Comparison of ENCODE assay signal across 7 mouse cellular contexts in genomic region chr8:105702001-105702401, GRCm38 (mm10). TPM values are rescaled to one million over a fixed set of nuclear protein-coding genes. Genes with fewer than 3 reads are reported as not detected.
A peak's percentile ranks its signal among the peaks of the same experiment; 100 is the strongest.
DNase-seq lines count a peak whose midpoint lies in the region; ATAC-seq lines count a peak whose summit lies in the region.

No protein-coding gene starts in this region.

- WGBS in lung, embryonic 16.5 days = 36% methylated on average over 18 of the region's 18 CpGs
- WGBS in hindbrain, embryonic 11.5 days = 39% methylated on average over 18 of the region's 18 CpGs
- 25% methylated on average over 18 of the region's 18 CpGs for WGBS in midbrain, embryonic 14.5 days

- DNase-seq in lung, postnatal 10 days = no peak
- peak; percentile 60 to 63 for DNase-seq in cerebellum, postnatal 25 days
- DNase-seq in hindbrain, embryonic 11.5 days (ENCODE audit: low spot score) = peak; percentile 50
- peak; percentile 33 for DNase-seq in midbrain, embryonic 14.5 days
- no peak for DNase-seq in left cerebral cortex, adult 8-10 months (ENCODE audit: low spot score in 2 of 2)
- no peak for DNase-seq in layer of hippocampus, adult 9-10 months (ENCODE audit: low spot score)

- H3K27me3 ChIP-seq in lung, embryonic 16.5 days (ENCODE audit: control insufficient read depth, insufficient read depth, low read depth, low read length) = no peaks in the 10 kb centered on the region
- no peaks in the 10 kb centered on the region for H3K27me3 ChIP-seq in hindbrain, embryonic 11.5 days (ENCODE audit: control insufficient read depth, insufficient read depth, low read length)
- no peaks in the 10 kb centered on the region for H3K27me3 ChIP-seq in midbrain, embryonic 14.5 days (ENCODE audit: control insufficient read depth, insufficient read depth, low read length)

- no peaks in the 10 kb centered on the region for H3K9me3 ChIP-seq in lung, embryonic 16.5 days (ENCODE audit: control insufficient read depth, low read length)
- no peaks in the 10 kb centered on the region for H3K9me3 ChIP-seq in hindbrain, embryonic 11.5 days (ENCODE audit: control insufficient read depth, low read length)
- no peaks in the 10 kb centered on the region for H3K9me3 ChIP-seq in midbrain, embryonic 14.5 days (ENCODE audit: control insufficient read depth, low read length)

- H3K4me2 ChIP-seq in lung, embryonic 16.5 days (ENCODE audit: low read depth, low read length) = peak overlapping the region; percentile 93
- H3K4me2 ChIP-seq in hindbrain, embryonic 11.5 days (replicated peaks; ENCODE audit: low read depth, low read length) = peak overlapping the region; percentile 91
- H3K4me2 ChIP-seq in midbrain, embryonic 14.5 days (ENCODE audit: low read length) = peak overlapping the region; percentile 83

- no peak for ATAC-seq in lung, embryonic 16.5 days (ENCODE audit: low read depth)
- peak; percentile 43 for ATAC-seq in hindbrain, embryonic 11.5 days (ENCODE audit: low FRiP score)
- peak; percentile 9; the same call in 1 of the 2 replicates for ATAC-seq in midbrain, embryonic 14.5 days (ENCODE audit: low FRiP score, low TSS enrichment)

- H3K4me1 ChIP-seq in lung, embryonic 16.5 days (replicated peaks; ENCODE audit: control insufficient read depth, insufficient read depth, low read length) = peaks cover 18% of the 10 kb centered on the region
- no peaks in the 10 kb centered on the region; the same call in none of the 2 replicates for H3K4me1 ChIP-seq in hindbrain, embryonic 11.5 days (replicated peaks; ENCODE audit: control insufficient read depth, insufficient read depth, low read length)
- peaks cover 16% of the 10 kb centered on the region for H3K4me1 ChIP-seq in midbrain, embryonic 14.5 days (ENCODE audit: control insufficient read depth, insufficient read depth, low read length)

- peaks cover 11% of the 10 kb centered on the region for H3K36me3 ChIP-seq in lung, embryonic 16.5 days (ENCODE audit: control insufficient read depth, insufficient read depth, low read length)
- H3K36me3 ChIP-seq in hindbrain, embryonic 11.5 days (ENCODE audit: control insufficient read depth, insufficient read depth, low read length) = no peaks in the 10 kb centered on the region
- H3K36me3 ChIP-seq in midbrain, embryonic 14.5 days (ENCODE audit: control insufficient read depth, insufficient read depth, low read length) = peaks cover 36% of the 10 kb centered on the region

- peak overlapping the region; percentile 77 for H3K9ac ChIP-seq in lung, embryonic 16.5 days (ENCODE audit: low read length)
- peak overlapping the region; percentile 68 for H3K9ac ChIP-seq in hindbrain, embryonic 11.5 days (ENCODE audit: low read depth, low read length)
- peak overlapping the region; percentile 68 for H3K9ac ChIP-seq in midbrain, embryonic 14.5 days (replicated peaks; ENCODE audit: low read length)

- peak overlapping the region; percentile 83 for H3K4me3 ChIP-seq in lung, embryonic 16.5 days (ENCODE audit: low read length)
- peak overlapping the region; percentile 73 for H3K4me3 ChIP-seq in hindbrain, embryonic 11.5 days (ENCODE audit: low read depth, low read length)
- peak overlapping the region; percentile 57 for H3K4me3 ChIP-seq in midbrain, embryonic 14.5 days (replicated peaks; ENCODE audit: low read depth, low read length)

- peak overlapping the region; percentile 33 for H3K27ac ChIP-seq in lung, embryonic 16.5 days (ENCODE audit: low read length)
- peak overlapping the region; percentile 74 for H3K27ac ChIP-seq in hindbrain, embryonic 11.5 days (ENCODE audit: low read depth, low read length)
- peak overlapping the region; percentile 92 for H3K27ac ChIP-seq in midbrain, embryonic 14.5 days (replicated peaks; ENCODE audit: low read depth, low read length)

RNA-seq across cellular contexts. Expression of gene Pard6a, which starts 1.1 kb away (rescaled TPM):
- 15.2 and 17.6 TPM in 2 replicates for polyA plus RNA-seq in lung, embryonic 16.5 days (2015; fragmentation: Nextera tagmentation; extraction: Ambion mirVana)
- polyA plus RNA-seq in hindbrain, embryonic 11.5 days (2014; fragmentation: Nextera tagmentation; extraction: Ambion mirVana) = 25.9 and 26.8 TPM in 2 replicates
- polyA plus RNA-seq in midbrain, embryonic 14.5 days (2014; fragmentation: Nextera tagmentation; extraction: Ambion mirVana) = 51.2 and 53.4 TPM in 2 replicates
- 10 to 100 TPM; 34.7 to 42.3 (median 39.2) TPM for total RNA-seq in left cerebral cortex, adult 8-10 months (2022)

RNA-seq across cellular contexts. Expression of gene Acd, which starts 1.1 kb away (rescaled TPM):
- 69.1 and 71.3 TPM in 2 replicates for polyA plus RNA-seq in lung, embryonic 16.5 days (2015; fragmentation: Nextera tagmentation; extraction: Ambion mirVana)
- polyA plus RNA-seq in hindbrain, embryonic 11.5 days (2014; fragmentation: Nextera tagmentation; extraction: Ambion mirVana) = 70.0 and 74.1 TPM in 2 replicates
- polyA plus RNA-seq in midbrain, embryonic 14.5 days (2014; fragmentation: Nextera tagmentation; extraction: Ambion mirVana) = 86.3 and 106 TPM in 2 replicates
- 10 to 100 TPM; 49.0 to 53.8 (median 50.9) TPM for total RNA-seq in left cerebral cortex, adult 8-10 months (2022)

RNA-seq across cellular contexts. Expression of gene 4933405L10Rik, which starts 5.5 kb away (rescaled TPM):
- 0.19 TPM in 1 of 2 replicates, not detected in the other for polyA plus RNA-seq in lung, embryonic 16.5 days (2015; fragmentation: Nextera tagmentation; extraction: Ambion mirVana)
- 0.31 TPM in 1 of 2 replicates, not detected in the other for polyA plus RNA-seq in hindbrain, embryonic 11.5 days (2014; fragmentation: Nextera tagmentation; extraction: Ambion mirVana)
- 0.41 TPM in 1 of 2 replicates, not detected in the other for polyA plus RNA-seq in midbrain, embryonic 14.5 days (2014; fragmentation: Nextera tagmentation; extraction: Ambion mirVana)
- under 1 TPM in 2 of 4 experiments, not detected in 2; 0.44 to 0.46 TPM for total RNA-seq in left cerebral cortex, adult 8-10 months (2022)

RNA-seq across cellular contexts. Expression of gene Enkd1, which starts 6.0 kb away (rescaled TPM):
- polyA plus RNA-seq in lung, embryonic 16.5 days (2015; fragmentation: Nextera tagmentation; extraction: Ambion mirVana) = 23.0 and 27.0 TPM in 2 replicates
- 26.4 and 27.9 TPM in 2 replicates for polyA plus RNA-seq in hindbrain, embryonic 11.5 days (2014; fragmentation: Nextera tagmentation; extraction: Ambion mirVana)
- polyA plus RNA-seq in midbrain, embryonic 14.5 days (2014; fragmentation: Nextera tagmentation; extraction: Ambion mirVana) = 13.8 and 13.9 TPM in 2 replicates
- total RNA-seq in left cerebral cortex, adult 8-10 months (2022) = 10 to 100 TPM in 1 of 4 experiments, 1 to 10 TPM in 3; 9.0 to 11.2 (median 9.3) TPM

RNA-seq across cellular contexts. Expression of gene Carmil2, which starts 15.9 kb away (rescaled TPM):
- 0.58 and 0.79 TPM in 2 replicates for polyA plus RNA-seq in lung, embryonic 16.5 days (2015; fragmentation: Nextera tagmentation; extraction: Ambion mirVana)
- polyA plus RNA-seq in hindbrain, embryonic 11.5 days (2014; fragmentation: Nextera tagmentation; extraction: Ambion mirVana) = 3.9 TPM in 2 replicates
- polyA plus RNA-seq in midbrain, embryonic 14.5 days (2014; fragmentation: Nextera tagmentation; extraction: Ambion mirVana) = 17.8 and 18.0 TPM in 2 replicates
- 10 to 100 TPM; 57.2 to 62.8 (median 58.3) TPM for total RNA-seq in left cerebral cortex, adult 8-10 months (2022)

Comparison
In these comparisons a context has a peak if more than half of its experiments do, and no peak if none do; other contexts are left out.
1. H3K27ac ChIP-seq: peak in every context shown above with its lines; median percentile 92 in midbrain, embryonic 14.5 days; 74 in hindbrain, embryonic 11.5 days; 33 in lung, embryonic 16.5 days.
2. DNase-seq: peak in cerebellum, postnatal 25 days (2 of 2), hindbrain, embryonic 11.5 days (single experiment) and midbrain, embryonic 14.5 days (single experiment); none in lung, postnatal 10 days (single experiment), left cerebral cortex, adult 8-10 months (0 of 2) and layer of hippocampus, adult 9-10 months (single experiment).
3. Peak in every context shown above with its lines, with median percentiles within 50 percentile points of each other: H3K4me2 ChIP-seq, H3K4me3 ChIP-seq and H3K9ac ChIP-seq.